Comparison of ENCODE assay signal across 12 mouse cellular contexts in genomic region chr16:43286783-43287383, GRCm38 (mm10).
DNase-seq lines count a peak whose midpoint lies in the region; ATAC-seq and TF ChIP-seq lines count a peak whose summit lies in the region.
"Had no signal": no experiment of that assay in that cellular context is flagged by ENCODE, and none has a peak within 500 bp of the region (broad histone marks: within the 10 kb centered on the region; RNA-seq: fewer than 3 reads in every experiment).

No protein-coding gene starts in this region.

- no peaks in the 10 kb centered on the region for H3K36me3 ChIP-seq in forebrain, embryonic 12.5 days (replicated peaks)
- H3K36me3 ChIP-seq in hindbrain, postnatal 0 days (ENCODE audit: insufficient read depth, low read length): no peaks in the 10 kb centered on the region
- H3K36me3 ChIP-seq in midbrain, embryonic 15.5 days (replicated peaks): no peaks in the 10 kb centered on the region
- H3K36me3 ChIP-seq: embryonic facial prominence, embryonic 13.5 days; limb, embryonic 13.5 days had no signal

- DNase-seq in adrenal gland, adult 2 months: peak; percentile 21
- no peak for DNase-seq in adrenal gland, postnatal 4 days (ENCODE audit: low spot score in 2 of 2)
- no peak for DNase-seq in hindbrain, postnatal 0 days (ENCODE audit: low spot score)
- no peak for DNase-seq in lung, postnatal 36 days
- DNase-seq in Muller cell, postnatal 12 days (ENCODE audit: inconsistent ontology term): no peak
- no peak for DNase-seq in kidney, adult 11 months
- DNase-seq: kidney, adult 8-10 months; lung, postnatal 4 days had no signal

- H3K27me3 ChIP-seq in forebrain, embryonic 12.5 days: no peaks in the 10 kb centered on the region
- H3K27me3 ChIP-seq in hindbrain, postnatal 0 days (ENCODE audit: insufficient read depth, low read length): no peaks in the 10 kb centered on the region
- H3K27me3 ChIP-seq in midbrain, embryonic 15.5 days (replicated peaks): no peaks in the 10 kb centered on the region
- H3K27me3 ChIP-seq: embryonic facial prominence, embryonic 13.5 days; limb, embryonic 13.5 days had no signal

- H3K4me1 ChIP-seq in forebrain, embryonic 12.5 days: peaks cover 14% of the 10 kb centered on the region
- H3K4me1 ChIP-seq in hindbrain, postnatal 0 days (ENCODE audit: insufficient read depth, low read length): no peaks in the 10 kb centered on the region
- no peaks in the 10 kb centered on the region; the same call in 1 of the 2 replicates for H3K4me1 ChIP-seq in midbrain, embryonic 15.5 days

- peak; percentile 66; the same call in 1 of the 2 replicates for ATAC-seq in forebrain, embryonic 12.5 days (ENCODE audit: low FRiP score)
- no peak for ATAC-seq in hindbrain, postnatal 0 days
- ATAC-seq in midbrain, embryonic 15.5 days (replicated peaks): no peak; the same call in 1 of the 2 replicates

- H3K9ac ChIP-seq in forebrain, embryonic 12.5 days: no peak overlapping the region
- H3K9ac ChIP-seq in hindbrain, postnatal 0 days (replicated peaks; ENCODE audit: low read length): no peak overlapping the region
- H3K9ac ChIP-seq in midbrain, embryonic 15.5 days: no peak overlapping the region
- H3K9ac ChIP-seq: embryonic facial prominence, embryonic 13.5 days; limb, embryonic 13.5 days had no signal

- H3K27ac ChIP-seq in forebrain, embryonic 12.5 days: peak overlapping the region; percentile 70
- H3K27ac ChIP-seq in hindbrain, postnatal 0 days: 0 out of 2 replicates have a peak overlapping the region, but pooled peaks have one; percentile 2
- H3K27ac ChIP-seq in midbrain, embryonic 15.5 days: peak overlapping the region; percentile 44; the same call in 1 of the 2 replicates
- H3K27ac ChIP-seq: embryonic facial prominence, embryonic 13.5 days had no signal

- no peak overlapping the region for H3K4me3 ChIP-seq in forebrain, embryonic 12.5 days (replicated peaks)
- H3K4me3 ChIP-seq in hindbrain, postnatal 0 days (ENCODE audit: low read length): no peak overlapping the region
- H3K4me3 ChIP-seq in midbrain, embryonic 15.5 days: no peak overlapping the region
- H3K4me3 ChIP-seq: embryonic facial prominence, embryonic 13.5 days; limb, embryonic 13.5 days had no signal

- TF ChIP-seq CTCF in hindbrain, postnatal 0 days (IDR thresholded peaks at IDR 0.05; ENCODE audit: low read depth): no peak

- 34% methylated on average over 1 of the region's 1 CpGs for WGBS in forebrain, embryonic 12.5 days
- WGBS in hindbrain, postnatal 0 days: 31% methylated on average over 1 of the region's 1 CpGs
- WGBS in midbrain, embryonic 15.5 days: 35% methylated on average over 1 of the region's 1 CpGs

- H3K9me3 ChIP-seq in forebrain, embryonic 12.5 days: no peaks in the 10 kb centered on the region
- H3K9me3 ChIP-seq in hindbrain, postnatal 0 days (ENCODE audit: low read length): no peaks in the 10 kb centered on the region
- H3K9me3 ChIP-seq in midbrain, embryonic 15.5 days: no peaks in the 10 kb centered on the region
- H3K9me3 ChIP-seq: embryonic facial prominence, embryonic 13.5 days; limb, embryonic 13.5 days had no signal

- no peak overlapping the region for H3K4me2 ChIP-seq in forebrain, embryonic 12.5 days
- H3K4me2 ChIP-seq in hindbrain, postnatal 0 days (ENCODE audit: low read depth, low read length): no peak overlapping the region
- no peak overlapping the region for H3K4me2 ChIP-seq in midbrain, embryonic 15.5 days
- H3K4me2 ChIP-seq: embryonic facial prominence, embryonic 13.5 days; limb, embryonic 13.5 days had no signal

Comparison
In these comparisons a context has a peak if more than half of its experiments do, and no peak if none do; other contexts are left out.
1. H3K27ac ChIP-seq: peak in every context shown above with its lines; median percentile 70 in forebrain, embryonic 12.5 days; 44 in midbrain, embryonic 15.5 days; 2 in hindbrain, postnatal 0 days.